Mouse (Mus musculus): ENCODE measurements around the gene Nxn.

The Nxn gene

GRCm38 (mm10) chr11:76363636-76364035 is 35.3 kb downstream of the Nxn start:
- DNase-seq (ENCODE audit: low read depth, low spot score) = no peak

DNA sequence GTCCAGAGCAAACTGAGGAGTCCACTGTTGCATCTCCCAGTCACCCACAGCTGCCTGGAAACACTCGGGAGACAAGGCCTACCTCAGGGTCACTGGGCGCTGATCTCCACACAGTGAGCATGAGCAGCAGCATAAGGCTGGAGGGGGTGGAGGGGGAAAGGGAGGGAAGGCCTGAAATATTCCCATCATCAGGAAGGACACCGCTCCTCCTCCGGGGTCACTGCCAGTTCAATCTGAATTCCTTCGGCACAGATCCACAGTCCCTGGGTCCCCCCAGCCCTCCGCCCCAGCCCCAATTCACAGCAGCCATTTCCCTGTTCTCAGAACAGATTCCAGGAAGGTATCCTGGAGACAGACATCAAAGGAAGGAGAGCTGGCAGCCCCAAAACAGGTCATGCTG is 35.8 kb downstream of the Nxn start:
- no peak for DNase-seq (ENCODE audit: low read depth, low spot score)

- no peak for DNase-seq (ENCODE audit: low read depth, low spot score)
These were observed 37.5 kb downstream of the Nxn start for GRCm38 (mm10) chr11:76361422-76361821.

- DNase-seq (ENCODE audit: low read depth, low spot score) = no peak
These were observed 38.7 kb downstream of the Nxn start for GRCm38 (mm10) chr11:76360255-76360654.

GRCm38 (mm10) chr11:76358628-76359320 is 40.2 kb downstream of the Nxn start:
- DNase-seq (ENCODE audit: low read depth, low spot score) = no peak

GRCm38 (mm10) chr11:76357464-76357863 is 41.5 kb downstream of the Nxn start:
- no peak for DNase-seq (ENCODE audit: low read depth, low spot score)

GRCm38 (mm10) chr11:76356091-76356490 is 42.8 kb downstream of the Nxn start:
- DNase-seq (ENCODE audit: low read depth, low spot score) = no peak

DNA sequence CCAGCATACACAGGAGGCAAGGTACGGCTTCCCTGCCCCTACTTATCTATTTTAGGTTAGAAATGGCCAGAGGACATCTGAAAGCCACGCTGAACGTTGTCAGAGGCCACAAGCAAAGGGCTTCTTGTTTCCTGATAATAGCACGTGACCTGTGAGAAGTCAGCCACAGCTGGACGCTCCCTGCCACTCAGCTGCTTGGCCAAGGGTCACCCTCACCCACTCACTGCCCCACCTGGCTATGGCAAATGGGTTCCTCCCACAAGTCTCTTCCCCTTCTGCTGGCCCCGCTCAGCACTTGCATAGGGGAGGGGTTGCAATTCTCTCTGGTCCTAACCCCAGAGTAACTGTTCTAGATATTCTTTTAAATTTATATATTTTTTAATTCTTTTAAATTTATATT is 43.5 kb downstream of the Nxn start:
- no peak for DNase-seq (ENCODE audit: low read depth, low spot score)

GRCm38 (mm10) chr11:76352861-76353558 is 45.9 kb downstream of the Nxn start:
- DNase-seq (ENCODE audit: low read depth, low spot score) = no peak

DNA sequence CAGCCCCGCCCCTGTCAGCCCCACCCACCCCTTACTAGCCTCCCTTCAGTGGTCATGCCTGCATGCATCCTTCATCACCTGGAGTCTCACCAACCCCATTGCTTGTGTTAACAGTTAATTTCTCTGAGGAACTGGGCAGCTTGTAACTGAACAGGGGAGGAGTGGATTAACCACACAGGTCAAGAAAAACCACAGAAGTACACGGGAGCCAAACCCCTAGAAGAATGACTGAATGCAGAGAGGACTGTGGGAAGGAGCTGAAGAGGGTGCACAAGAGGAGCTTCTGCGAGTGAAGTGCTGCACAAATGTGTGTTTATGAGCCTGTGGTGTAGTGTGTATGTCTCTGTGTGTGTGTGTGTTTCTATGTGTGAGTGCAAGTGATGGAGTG is 47.3 kb downstream of the Nxn start:
- DNase-seq (ENCODE audit: low read depth, low spot score) = no peak

DNA sequence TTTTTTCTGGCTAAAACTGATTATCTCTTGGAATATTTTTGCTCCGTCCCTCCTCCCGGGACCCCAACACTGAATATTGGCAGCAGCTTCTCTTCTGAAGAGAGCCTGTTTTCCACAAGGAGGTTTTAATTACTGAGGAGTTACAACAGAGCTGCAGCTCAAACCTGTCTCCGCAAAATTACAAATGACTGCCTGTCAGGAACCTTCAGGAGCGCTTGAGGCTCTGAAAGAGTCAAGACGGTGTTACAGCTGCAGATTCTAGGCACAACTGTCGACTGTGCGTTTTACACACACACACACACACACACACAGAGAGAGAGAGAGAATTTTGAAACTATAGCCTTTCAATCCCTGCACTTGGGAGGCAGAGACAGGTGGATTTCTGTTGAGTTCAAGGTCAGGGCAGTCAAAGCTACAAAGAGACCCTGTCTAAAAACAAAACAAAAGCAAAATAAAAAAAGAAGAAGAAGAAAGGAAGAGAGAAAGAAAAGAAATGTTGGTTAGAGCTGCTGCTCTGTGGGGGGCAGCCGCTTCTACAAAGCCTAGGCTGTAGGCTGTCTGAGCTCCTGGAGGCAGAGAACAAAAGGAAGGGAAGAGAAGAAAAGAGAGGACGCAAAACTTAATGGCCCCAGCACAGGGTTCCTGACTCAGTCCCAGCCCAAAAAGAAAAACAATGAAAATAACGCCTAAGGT is 47.9 kb downstream of the Nxn start:
- DNase-seq (ENCODE audit: low read depth, low spot score) = no peak

- DNase-seq (ENCODE audit: low read depth, low spot score) = no peak
These were observed 49.1 kb downstream of the Nxn start for GRCm38 (mm10) chr11:76349833-76350232.

- DNase-seq (ENCODE audit: low read depth, low spot score) = no peak
These were observed 51.4 kb downstream of the Nxn start for GRCm38 (mm10) chr11:76347589-76347988.

GRCm38 (mm10) chr11:76343031-76343430 is 55.9 kb downstream of the Nxn start:
- no peak for DNase-seq (ENCODE audit: low read depth, low spot score)

- no peak for DNase-seq (ENCODE audit: low read depth, low spot score)
These were observed 56.9 kb downstream of the Nxn start for GRCm38 (mm10) chr11:76341884-76342645.

- DNase-seq (ENCODE audit: low read depth, low spot score) = no peak
These were observed 57.8 kb downstream of the Nxn start for GRCm38 (mm10) chr11:76341163-76341562.

DNA sequence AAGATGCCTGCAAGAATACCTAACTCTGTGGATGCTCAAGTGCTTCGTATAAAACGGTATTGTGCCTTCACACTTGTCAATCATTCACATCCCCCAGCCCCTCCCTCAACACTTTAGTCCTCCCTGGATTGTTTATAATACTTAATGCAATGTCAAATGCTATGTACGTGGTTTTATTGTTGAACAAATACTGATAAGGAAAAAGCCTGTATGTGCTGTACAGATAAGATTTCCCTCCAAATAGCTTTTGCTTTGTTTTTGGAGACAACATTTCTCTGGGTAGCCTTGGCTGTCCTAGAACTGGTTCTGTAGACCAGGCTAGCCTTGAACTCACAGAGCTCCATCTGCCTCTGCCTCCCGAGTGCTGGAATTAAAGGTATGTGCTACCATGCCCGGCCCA is 59.1 kb downstream of the Nxn start:
- DNase-seq (ENCODE audit: low read depth, low spot score) = no peak

GRCm38 (mm10) chr11:76339141-76339540 is 59.8 kb downstream of the Nxn start:
- no peak for DNase-seq (ENCODE audit: low read depth, low spot score)

DNA sequence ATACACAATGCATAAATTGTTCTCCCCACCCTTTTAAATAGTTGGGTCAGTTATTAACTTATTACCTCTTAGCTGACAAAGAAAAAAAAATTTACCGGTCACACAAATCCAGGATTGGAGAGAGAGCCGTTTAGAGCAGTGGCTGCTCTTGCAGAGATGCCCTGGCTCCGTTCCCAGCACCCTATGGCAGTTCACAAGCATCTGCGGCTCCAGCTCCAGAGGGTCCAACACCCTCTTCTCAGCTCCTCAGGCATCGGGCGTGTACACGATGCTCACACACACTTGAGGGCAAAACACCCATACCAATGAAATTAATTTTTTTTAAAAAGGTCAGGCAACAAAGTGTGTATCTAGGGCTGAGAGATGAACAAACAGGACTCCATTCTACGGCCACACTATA is 60.3 kb downstream of the Nxn start:
- DNase-seq (ENCODE audit: low read depth, low spot score) = no peak

DNA sequence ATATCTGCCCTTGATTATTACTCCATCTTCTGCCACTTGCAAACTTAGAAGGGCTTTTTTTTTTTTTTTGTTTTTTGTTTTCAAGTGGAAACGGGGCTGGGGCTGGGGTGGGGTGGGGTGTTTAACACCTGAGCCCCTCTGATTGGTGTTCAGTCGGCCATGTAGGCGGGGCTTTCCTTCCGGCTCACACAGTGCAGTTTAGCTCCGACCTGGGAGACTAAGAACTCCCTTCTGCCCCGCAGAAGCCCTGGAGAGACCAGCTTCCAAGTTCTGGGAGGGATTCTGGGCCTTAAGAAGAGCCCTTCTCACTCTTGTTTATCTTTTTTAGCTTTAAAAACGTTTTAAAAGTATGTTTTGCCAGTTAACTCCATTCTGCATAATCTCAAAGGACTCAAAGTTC is 61.2 kb downstream of the Nxn start:
- DNase-seq (ENCODE audit: low read depth, low spot score) = no peak

DNA sequence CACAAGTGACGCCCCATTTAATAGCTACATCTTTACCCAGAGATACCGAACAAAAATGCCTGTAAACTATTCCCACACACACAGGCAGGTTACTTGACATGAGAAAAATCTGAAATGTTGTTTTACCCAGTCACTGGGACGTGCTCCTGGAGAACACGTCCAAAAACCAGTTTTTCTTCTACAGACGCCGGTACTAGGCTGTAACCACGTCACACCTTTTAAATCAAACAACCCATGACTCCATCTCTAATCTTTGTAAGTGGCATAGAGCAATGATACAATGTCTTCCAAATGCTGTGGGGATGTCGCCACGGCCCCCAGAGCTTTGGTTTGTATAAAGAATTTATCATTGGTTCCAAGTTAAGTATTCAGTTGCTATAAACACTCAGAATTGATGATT is 61.7 kb downstream of the Nxn start:
- no peak for DNase-seq (ENCODE audit: low read depth, low spot score)

DNA sequence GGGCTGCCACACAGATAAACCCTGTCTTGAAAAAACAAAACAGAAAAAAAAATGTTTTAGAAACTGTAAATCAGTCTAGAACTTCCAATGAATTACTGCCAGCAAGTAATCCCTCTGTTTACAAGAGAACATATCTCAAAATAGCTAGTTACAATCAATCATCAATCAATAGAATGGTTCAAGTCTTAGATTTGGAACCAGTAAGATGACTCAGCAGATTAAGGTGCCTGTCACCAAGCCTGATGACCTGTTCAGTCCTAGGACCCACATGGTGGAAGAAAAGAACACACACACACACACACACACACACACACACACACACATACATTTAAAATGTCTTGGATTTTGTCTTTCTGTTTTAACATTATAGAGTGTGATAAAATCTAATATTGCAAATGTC is 62.7 kb downstream of the Nxn start:
- no peak for DNase-seq (ENCODE audit: low read depth, low spot score)
